Mouse (Mus musculus) forebrain, embryonic 14.5 days (tissue): Measurements from ENCODE around the gene Lilr4b. TPM values are rescaled to one million over a fixed set of nuclear protein-coding genes. Genes with fewer than 3 reads are reported as not detected.
"Not testable (repeated sequence)": the region's sequence is repeated elsewhere in the genome, so short reads cannot be mapped to it uniquely, and the experiment has no call there.

Experiments used
- ATAC-seq: fragments of 200-750 bp; cut with Nextera tagmentation; 2 replicates; pipeline ENCODE4 v1.8.0; 2017; ENCODE audit warnings: mild to moderate bottlenecking, moderate library complexity
- DNase-seq: peaks from one replicate; pipeline ENCODE4 v3.0.0-alpha.2; 2015; ENCODE audit warnings: low spot score
- H3K27ac ChIP-seq: fragments of 300-500 bp; sonication (generic); 2 replicates; pipeline ENCODE4 v1.5.1; 2014; ENCODE audit warnings: low read depth, mild to moderate bottlenecking, control low read depth, low read length, moderate library complexity
- H3K27me3 ChIP-seq: fragments of 300-500 bp; sonication (generic); replicated peaks from 2 replicates; pipeline ENCODE4 v1.6.1; 2014; ENCODE audit warnings: low read length, control low read depth, mixed read lengths; ENCODE audit not compliant: control insufficient read depth, insufficient read depth
- H3K36me3 ChIP-seq: fragments of 300-500 bp; sonication (generic); 2 replicates; pipeline ENCODE4 v1.6.1; 2014; ENCODE audit warnings: low read length, control low read depth; ENCODE audit not compliant: control insufficient read depth, insufficient read depth
- H3K4me1 ChIP-seq: fragments of 300-500 bp; sonication (generic); 2 replicates; pipeline ENCODE4 v1.6.1; 2014; ENCODE audit warnings: antibody characterized with exemption, low read length, control low read depth; ENCODE audit not compliant: control insufficient read depth, insufficient read depth
- H3K4me2 ChIP-seq: fragments of 300-500 bp; sonication (generic); 2 replicates; pipeline ENCODE4 v1.6.1; 2014; ENCODE audit warnings: mild to moderate bottlenecking, control low read depth, low read length
- H3K4me3 ChIP-seq: fragments of 300-500 bp; sonication (generic); 2 replicates; pipeline ENCODE4 v1.5.1; 2014; ENCODE audit warnings: low read depth, low read length, control low read depth
- H3K9ac ChIP-seq: fragments of 300-500 bp; sonication (generic); 2 replicates; pipeline ENCODE4 v1.6.1; 2014; ENCODE audit warnings: mild to moderate bottlenecking, low read length, control low read depth, moderate library complexity
- H3K9me3 ChIP-seq: fragments of 300-500 bp; sonication (generic); replicated peaks from 2 replicates; pipeline ENCODE4 v1.6.1; 2016; ENCODE audit warnings: low read length, control low read depth, mixed read lengths; ENCODE audit not compliant: control insufficient read depth
- WGBS: fragments of 180-500 bp; shearing (Covaris S2); extraction: QIAGEN DNeasy Blood & Tissue Kit; methylation state at CpG from one replicate; pipeline ENCODE4 v1.1.7; 2014; 5-methylcytosine and 5-hydroxymethylcytosine counted together
- polyA plus RNA-seq: library from polyadenylated mRNA; unstranded; fragments of >200 nt; fragmentation: Nextera tagmentation; extraction: Ambion mirVana; gene quantifications from 2 replicates; pipeline ENCODE4 v1.2.1, GENCODE M21; 2014

Lilr4b gene
- polyA plus RNA-seq, 1 experiment from 2014 or later, result 0.17 TPM

- no CpG with 5 or more reads among the region's 2 CpGs for WGBS
- not testable (repeated sequence) for H3K4me2 ChIP-seq, H3K9me3 ChIP-seq, H3K27me3 ChIP-seq, H3K36me3 ChIP-seq, H3K4me1 ChIP-seq, H3K4me3 ChIP-seq, H3K27ac ChIP-seq, DNase-seq, H3K9ac ChIP-seq, ATAC-seq
Measured at GRCm38 (mm10) chr10:51490691-51491090, 10.3 kb downstream of the Lilr4b start, which contains the start of gene Lilrb4a. Gene Lilrb4a (plus strand): TSS chr10:51490956.

GRCm38 (mm10) chr10:51520021-51520420 is 39.6 kb downstream of the Lilr4b start:
- Histone ChIP-seq H3K4me2 (no peak overlapping the region), H3K9me3 (no peaks in the 10 kb centered on the region), H3K27me3 (no peaks in the 10 kb centered on the region), H3K4me1 (no peaks in the 10 kb centered on the region), H3K27ac (no peak overlapping the region), H3K36me3 (no peaks in the 10 kb centered on the region), H3K9ac (no peak overlapping the region), H3K4me3 (no peak overlapping the region)
- no peak for ATAC-seq
- no peak for DNase-seq

- H3K27me3 ChIP-seq, result no peaks in the 10 kb centered on the region
- H3K36me3 ChIP-seq, result no peaks in the 10 kb centered on the region
- H3K27ac ChIP-seq, result no peak overlapping the region
- no peak overlapping the region for H3K9ac ChIP-seq
- H3K9me3 ChIP-seq, result no peaks in the 10 kb centered on the region
- DNase-seq (no peak), ATAC-seq (no peak)
- no peaks in the 10 kb centered on the region for H3K4me1 ChIP-seq
- no peak overlapping the region for H3K4me2 ChIP-seq
- H3K4me3 ChIP-seq, result no peak overlapping the region
Measured at GRCm38 (mm10) chr10:51521453-51521852, 41.0 kb downstream of the Lilr4b start.

GRCm38 (mm10) chr10:51526090-51526489 is 45.7 kb downstream of the Lilr4b start:
- no peaks in the 10 kb centered on the region for H3K27me3 ChIP-seq
- no peaks in the 10 kb centered on the region for H3K36me3 ChIP-seq
- no peak for ATAC-seq
- H3K4me1 ChIP-seq, result no peaks in the 10 kb centered on the region
- no peak overlapping the region for H3K4me2 ChIP-seq
- WGBS, result 67% methylated on average over 7 of the region's 7 CpGs
- no peak for DNase-seq
- no peak overlapping the region for H3K27ac ChIP-seq
- H3K9ac ChIP-seq, result no peak overlapping the region
- H3K4me3 ChIP-seq, result no peak overlapping the region
- no peaks in the 10 kb centered on the region for H3K9me3 ChIP-seq

GRCm38 (mm10) chr10:51526633-51527032 is 46.2 kb downstream of the Lilr4b start:
- WGBS, result 86% methylated on average over 4 of the region's 4 CpGs
- no peak overlapping the region for H3K9ac ChIP-seq

GRCm38 (mm10) chr10:51528840-51529434 is 48.5 kb downstream of the Lilr4b start:
- Histone ChIP-seq H3K4me2 (no peak overlapping the region), H3K36me3 (no peaks in the 10 kb centered on the region), H3K27me3 (no peaks in the 10 kb centered on the region), H3K4me3 (no peak overlapping the region), H3K9me3 (no peaks in the 10 kb centered on the region), H3K4me1 (no peaks in the 10 kb centered on the region), H3K27ac (no peak overlapping the region), H3K9ac (no peak overlapping the region)
- ATAC-seq, result no peak
- no peak for DNase-seq
- WGBS, result 80% methylated on average over 8 of the region's 8 CpGs

More at GRCm38 (mm10) chr10:51526633-51527032, 46.2 kb downstream of the Lilr4b start:
- no peak for ATAC-seq
- Histone ChIP-seq H3K4me1 (no peaks in the 10 kb centered on the region), H3K36me3 (no peaks in the 10 kb centered on the region), H3K9me3 (no peaks in the 10 kb centered on the region), H3K27ac (no peak overlapping the region), H3K4me2 (no peak overlapping the region), H3K27me3 (no peaks in the 10 kb centered on the region), H3K4me3 (no peak overlapping the region)
- no peak for DNase-seq

- Histone ChIP-seq H3K9me3 (no peaks in the 10 kb centered on the region), H3K4me2 (no peak overlapping the region), H3K36me3 (no peaks in the 10 kb centered on the region), H3K27ac (no peak overlapping the region), H3K27me3 (no peaks in the 10 kb centered on the region), H3K4me3 (no peak overlapping the region), H3K9ac (no peak overlapping the region), H3K4me1 (no peaks in the 10 kb centered on the region)
- DNase-seq (no peak), ATAC-seq (no peak)
- WGBS, result 75% methylated on average over 3 of the region's 3 CpGs
Measured at GRCm38 (mm10) chr10:51529497-51529896, 49.1 kb downstream of the Lilr4b start.

- WGBS, result 80% methylated on average over 7 of the region's 7 CpGs
- Histone ChIP-seq H3K9ac (no peak overlapping the region), H3K36me3 (no peaks in the 10 kb centered on the region), H3K4me1 (no peaks in the 10 kb centered on the region), H3K9me3 (no peaks in the 10 kb centered on the region), H3K4me3 (no peak overlapping the region), H3K4me2 (no peak overlapping the region), H3K27ac (no peak overlapping the region), H3K27me3 (no peaks in the 10 kb centered on the region)
- no peak for ATAC-seq
- DNase-seq, result no peak
Measured at GRCm38 (mm10) chr10:51530813-51531212, 50.4 kb downstream of the Lilr4b start.
